Mouse (Mus musculus): ENCODE results near the gene Kiss1.
A peak's percentile ranks its signal among the peaks of the same experiment; 100 is the strongest.
"Not testable (repeated sequence)": the region's sequence is repeated elsewhere in the genome, so short reads cannot be mapped to it uniquely, and the experiment has no call there.

Kiss1 gene

GRCm38 (mm10) chr1:133317149-133317548 is 4.5 kb upstream of the Kiss1 start:
- no peak for DNase-seq (ENCODE audit: low spot score)

DNA sequence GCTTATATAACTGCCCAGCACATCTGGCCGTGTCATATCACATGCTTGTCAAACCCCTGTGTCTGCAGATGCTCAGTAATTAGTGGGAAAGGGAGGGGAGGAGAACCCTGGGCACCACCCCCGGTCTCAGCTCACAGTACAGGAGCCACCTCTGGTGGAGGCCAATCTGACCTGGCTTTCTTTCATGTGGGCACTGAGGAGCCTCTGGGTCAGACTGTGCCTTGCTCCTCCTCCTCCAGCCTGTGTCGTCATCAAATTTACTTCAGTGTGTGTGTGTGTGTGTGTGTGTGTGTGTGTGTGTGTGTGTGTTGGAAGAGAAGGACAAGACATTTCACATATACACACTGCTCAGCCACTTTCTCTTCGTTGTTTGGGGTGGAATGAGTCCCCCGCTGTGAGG is 1.7 kb downstream of the Kiss1 start:
- no peak for DNase-seq (ENCODE audit: low spot score)

- no peak for DNase-seq (ENCODE audit: low spot score)
Observed at GRCm38 (mm10) chr1:133325951-133326350, 4.3 kb downstream of the Kiss1 start.

DNA sequence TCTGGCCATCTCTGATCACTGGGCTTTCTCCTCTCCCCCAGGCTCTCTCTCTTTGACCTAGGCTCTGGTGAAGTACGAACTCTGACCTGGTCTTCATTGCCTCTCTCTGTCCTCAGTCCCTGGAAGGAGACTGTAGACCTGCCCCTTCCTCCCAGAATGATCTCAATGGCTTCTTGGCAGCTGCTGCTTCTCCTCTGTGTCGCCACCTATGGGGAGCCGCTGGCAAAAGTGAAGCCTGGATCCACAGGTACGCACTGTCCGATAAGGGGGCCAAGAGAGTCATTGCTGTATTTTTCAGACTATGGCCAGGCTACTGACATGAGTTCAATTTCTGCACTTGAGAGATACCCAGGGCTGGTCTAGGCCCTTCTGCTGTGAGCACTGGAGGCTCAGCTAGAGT is 5.4 kb downstream of the Kiss1 start:
- DNase-seq (ENCODE audit: low spot score) = no peak

DNA sequence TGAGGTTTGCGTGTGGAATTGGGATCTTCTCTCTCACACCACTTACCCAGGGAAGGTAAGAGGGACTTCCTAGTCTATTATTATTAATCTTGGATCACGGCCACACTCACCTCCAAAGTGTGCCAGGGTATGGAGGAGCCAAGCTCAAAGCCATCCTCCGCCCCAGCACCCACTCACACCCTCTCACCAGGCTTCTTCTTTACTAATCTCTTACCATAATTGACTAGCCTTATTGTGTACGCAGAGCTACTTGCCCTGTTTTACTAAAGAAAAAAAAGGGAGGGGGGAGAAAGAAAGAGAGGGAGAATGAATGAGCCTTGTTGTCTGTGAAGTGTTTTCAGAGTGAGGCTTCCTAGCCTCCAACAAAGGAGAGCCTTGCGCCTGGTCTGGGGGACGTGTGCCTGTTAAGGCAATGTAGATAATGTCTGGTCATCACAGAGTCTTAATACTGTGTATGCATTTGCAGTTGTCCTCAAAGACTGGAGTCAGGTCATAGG is 6.7 kb downstream of the Kiss1 start:
- no peak for DNase-seq (ENCODE audit: low spot score)

DNA sequence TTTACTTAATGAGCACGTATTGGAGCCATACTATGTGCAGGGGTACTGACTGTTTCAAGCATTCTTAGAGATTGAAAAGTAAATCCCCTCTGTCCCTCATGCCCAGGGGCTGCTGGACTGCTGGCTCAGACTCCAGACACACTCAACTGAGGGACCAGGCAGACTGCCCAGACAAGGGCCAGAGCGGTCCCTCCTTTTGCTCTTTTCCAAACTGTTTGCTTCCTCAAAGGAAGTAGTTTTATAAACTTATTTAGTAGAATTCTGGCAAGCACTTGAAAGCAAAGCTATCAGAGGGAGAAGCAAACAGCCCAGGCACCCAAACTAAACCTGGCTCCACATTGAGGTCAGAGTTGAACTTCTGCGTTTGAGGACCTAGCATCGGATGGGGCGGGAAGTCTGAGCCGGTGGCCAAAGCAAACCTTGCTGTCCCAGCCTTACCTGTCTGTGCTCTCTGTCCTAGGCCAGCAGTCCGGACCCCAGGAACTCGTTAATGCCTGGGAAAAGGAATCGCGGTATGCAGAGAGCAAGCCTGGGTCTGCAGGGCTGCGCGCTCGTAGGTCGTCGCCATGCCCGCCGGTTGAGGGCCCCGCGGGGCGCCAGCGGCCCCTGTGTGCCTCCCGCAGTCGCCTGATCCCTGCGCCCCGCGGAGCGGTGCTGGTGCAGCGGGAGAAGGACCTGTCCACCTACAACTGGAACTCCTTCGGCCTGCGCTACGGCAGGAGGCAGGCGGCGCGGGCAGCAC is 7.4 kb downstream of the Kiss1 start:
- DNase-seq (ENCODE audit: low spot score) = peak; percentile 27

DNA sequence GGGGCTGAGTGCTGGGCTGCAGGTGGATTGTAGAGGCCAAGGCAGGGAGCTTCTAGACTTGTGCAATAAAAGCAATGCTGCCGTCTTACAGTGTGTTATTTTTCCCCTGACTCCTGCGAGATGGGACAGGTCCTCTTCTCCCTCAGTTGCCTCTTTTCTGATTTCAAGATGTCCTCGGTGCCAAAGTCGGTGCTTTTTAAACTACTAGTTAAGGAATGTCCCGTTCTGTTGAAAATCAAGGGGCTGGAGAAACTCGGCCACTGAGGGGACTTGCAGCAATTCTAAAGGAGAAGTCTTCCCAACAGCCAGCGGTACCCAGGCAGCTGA is 7.9 kb downstream of the Kiss1 start:
- DNase-seq (ENCODE audit: low spot score) = peak; percentile 32

- no peak for DNase-seq (ENCODE audit: low spot score)
Observed at GRCm38 (mm10) chr1:133331142-133331541, 9.5 kb downstream of the Kiss1 start.

GRCm38 (mm10) chr1:133332656-133333430 is 11.2 kb downstream of the Kiss1 start:
- DNase-seq (ENCODE audit: low spot score) = no peak

DNA sequence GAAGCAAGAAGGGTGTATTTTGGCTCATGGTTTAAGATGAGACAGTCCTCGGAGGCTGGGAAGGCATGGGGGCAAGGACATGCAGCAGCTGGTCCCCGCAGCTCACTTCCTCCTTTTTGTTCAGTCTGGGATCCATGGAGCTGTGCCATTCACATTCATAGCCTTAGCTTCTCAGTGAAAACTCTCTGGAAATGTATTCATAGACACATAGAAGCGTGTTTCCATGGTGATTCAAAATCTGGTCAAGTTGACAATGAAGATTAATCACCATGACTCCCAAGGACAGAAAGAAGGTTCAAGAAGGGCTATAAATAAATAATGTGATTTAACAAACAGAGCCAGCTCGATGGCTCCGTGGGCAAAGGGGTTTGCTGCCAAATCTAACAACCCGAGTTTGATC is 12.3 kb downstream of the Kiss1 start:
- DNase-seq (ENCODE audit: low spot score) = no peak

DNA sequence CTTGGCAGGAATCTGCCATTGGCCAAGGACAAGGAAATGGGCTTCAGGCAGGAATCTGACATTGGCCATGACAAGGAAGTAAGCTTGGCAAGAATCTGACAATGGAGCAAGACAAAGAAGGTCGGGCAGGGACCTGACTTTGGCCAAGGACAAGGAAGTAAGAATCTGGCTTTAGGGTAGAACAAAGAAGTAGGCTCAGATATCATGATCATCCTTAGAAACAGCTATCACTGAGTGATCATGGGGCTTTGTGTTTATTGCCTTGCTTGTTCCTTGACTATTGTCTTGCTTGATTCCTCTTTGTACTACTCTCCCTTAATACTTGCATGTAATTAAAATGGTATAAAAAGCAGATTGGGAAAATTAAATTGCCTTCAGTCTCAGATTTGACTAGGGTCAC is 18.7 kb downstream of the Kiss1 start:
- DNase-seq (ENCODE audit: low spot score) = not testable (repeated sequence)

- no peak for DNase-seq (ENCODE audit: low spot score)
Observed at GRCm38 (mm10) chr1:133344357-133344756, 22.7 kb downstream of the Kiss1 start.

DNA sequence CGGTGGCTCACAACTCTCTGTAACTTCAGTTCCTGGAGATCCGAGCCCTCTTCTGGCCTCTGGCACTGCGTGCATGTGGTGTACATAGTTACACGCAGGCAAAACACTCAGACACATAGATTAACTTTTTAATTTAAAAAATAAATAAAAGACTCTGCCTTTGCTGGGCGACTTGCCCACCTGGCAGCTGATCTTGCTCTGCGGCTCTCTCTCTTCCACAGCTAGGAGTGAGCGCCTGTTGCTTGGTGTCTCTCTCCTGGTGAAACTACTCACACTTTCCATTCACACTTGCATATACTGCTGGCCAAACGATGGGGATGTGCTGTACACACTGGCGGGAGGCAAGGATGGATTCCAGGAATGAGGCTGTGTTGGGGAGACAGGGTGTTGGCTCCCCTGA is 24.9 kb downstream of the Kiss1 start:
- DNase-seq (ENCODE audit: low spot score) = no peak

DNA sequence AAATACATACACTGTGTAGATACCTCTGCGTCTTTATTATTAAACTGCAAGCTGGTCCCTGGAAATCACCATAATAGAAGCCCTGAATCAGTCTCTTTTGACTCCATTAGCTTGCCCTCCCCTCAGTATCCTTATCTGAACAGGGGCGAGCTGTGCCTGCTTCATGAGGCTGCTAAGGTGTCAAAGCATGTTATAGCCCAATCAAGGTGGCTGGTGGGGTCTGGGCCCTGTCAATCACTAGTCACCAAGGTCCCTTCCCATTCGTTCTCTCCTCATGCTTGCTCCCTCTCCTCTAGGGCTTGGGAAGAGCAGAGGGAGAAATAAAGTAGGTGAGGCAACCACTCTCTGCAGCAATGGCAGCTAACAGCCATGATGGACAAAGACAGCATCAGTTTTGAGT is 25.6 kb downstream of the Kiss1 start:
- DNase-seq (ENCODE audit: low spot score) = no peak

DNA sequence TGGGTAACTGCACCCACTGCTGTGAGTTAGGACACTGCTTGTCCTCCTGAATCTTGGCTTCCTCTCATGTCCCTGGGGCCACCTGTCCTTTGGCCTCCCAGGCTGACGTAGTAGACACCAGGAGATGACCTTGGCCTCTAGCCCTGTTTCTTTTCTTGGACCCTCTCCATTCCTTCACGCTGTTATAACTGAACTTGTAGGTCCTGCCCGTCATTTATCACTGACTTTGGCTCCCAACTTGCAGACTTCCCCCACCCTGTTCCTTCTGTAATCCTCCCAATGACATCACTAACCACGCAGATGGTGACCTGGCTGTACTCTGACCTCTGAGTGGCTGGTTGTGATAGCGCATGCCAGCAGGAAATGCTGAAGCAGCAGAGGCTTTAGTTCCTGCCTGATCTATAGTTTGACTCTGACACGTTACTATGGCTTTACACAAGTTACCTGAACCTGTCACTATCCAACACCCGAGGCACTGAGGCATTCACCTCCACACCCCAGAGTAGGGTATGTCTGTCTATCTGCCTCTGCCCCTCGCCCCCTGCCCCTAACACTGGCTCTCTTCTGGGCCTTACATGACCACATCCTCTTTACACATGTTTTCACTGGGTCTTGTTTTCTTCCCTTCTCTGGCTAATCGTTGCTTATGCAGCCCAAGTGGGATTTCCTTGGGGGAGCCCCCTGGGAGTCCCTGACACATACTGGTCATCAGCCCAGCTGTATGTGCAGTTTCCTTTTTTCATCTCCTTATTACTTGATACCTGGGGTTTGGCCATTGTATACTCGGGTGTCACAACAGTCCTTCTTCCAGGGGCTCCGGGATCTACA is 26.2 kb downstream of the Kiss1 start:
- no peak for DNase-seq (ENCODE audit: low spot score)

DNA sequence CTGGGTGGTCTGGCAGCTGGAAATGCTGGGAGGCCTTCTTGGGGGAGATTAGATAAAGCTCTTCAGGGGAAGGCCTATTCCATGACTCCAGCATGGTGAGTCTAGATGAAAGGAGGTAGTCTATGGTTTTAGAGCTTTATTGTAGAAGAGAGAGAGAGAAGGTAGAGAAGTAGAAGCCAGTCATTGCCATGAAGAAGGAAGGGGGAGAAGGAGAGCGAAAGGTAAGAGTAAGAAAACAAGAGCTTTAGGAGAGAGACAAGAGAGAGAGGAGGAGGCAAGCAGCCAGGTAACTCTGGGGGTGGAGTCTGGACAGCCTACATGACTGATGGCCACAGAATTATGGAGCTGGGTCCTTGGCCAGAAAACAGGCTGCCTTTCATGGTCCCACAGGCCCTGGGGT is 28.5 kb downstream of the Kiss1 start, which contains the start of gene Ren1:
Gene Ren1, plus strand, starts transcription at position 301 of the 400 bp plus-strand sequence.
- DNase-seq (ENCODE audit: low spot score) = no peak

DNA sequence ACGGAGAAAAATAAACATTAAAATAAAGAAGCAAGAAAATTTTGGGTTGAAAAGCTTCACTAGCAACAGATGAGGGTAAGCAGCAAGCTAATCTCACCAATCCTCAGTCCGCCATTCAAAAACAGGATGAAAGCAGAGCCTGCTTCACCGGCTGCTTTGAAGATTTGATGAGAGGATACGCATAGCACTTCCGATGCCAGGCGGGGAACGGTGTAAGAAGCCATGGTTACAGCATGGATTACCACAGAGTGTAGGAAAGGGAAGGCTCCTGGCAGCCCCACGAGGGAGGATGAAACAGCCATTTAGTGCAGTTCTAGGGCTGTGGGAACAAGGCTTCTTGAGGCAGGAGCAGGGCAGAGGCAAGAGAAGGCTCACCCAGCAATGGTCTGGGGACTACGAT is 30.1 kb downstream of the Kiss1 start:
- no peak for DNase-seq (ENCODE audit: low spot score)

GRCm38 (mm10) chr1:133353371-133353809 is 31.7 kb downstream of the Kiss1 start:
- DNase-seq (ENCODE audit: low spot score) = peak; percentile 80

DNA sequence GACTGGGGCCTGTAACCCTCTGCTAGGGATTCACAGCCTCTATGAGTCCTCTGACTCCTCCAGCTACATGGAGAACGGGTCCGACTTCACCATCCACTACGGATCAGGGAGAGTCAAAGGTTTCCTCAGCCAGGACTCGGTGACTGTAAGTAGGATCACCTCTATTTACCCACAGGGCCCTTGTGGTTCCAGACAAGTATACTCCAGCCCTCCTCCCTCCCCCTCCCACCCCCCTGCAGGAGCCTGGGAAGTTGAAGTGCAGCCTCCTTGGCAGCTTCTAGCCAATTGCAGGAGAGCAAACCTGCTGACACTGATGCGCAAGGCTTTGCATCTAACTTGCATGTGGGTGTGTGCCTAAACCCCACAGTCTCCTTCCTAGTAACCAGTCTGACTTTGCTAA is 33.8 kb downstream of the Kiss1 start:
- no peak for DNase-seq (ENCODE audit: low spot score)

DNA sequence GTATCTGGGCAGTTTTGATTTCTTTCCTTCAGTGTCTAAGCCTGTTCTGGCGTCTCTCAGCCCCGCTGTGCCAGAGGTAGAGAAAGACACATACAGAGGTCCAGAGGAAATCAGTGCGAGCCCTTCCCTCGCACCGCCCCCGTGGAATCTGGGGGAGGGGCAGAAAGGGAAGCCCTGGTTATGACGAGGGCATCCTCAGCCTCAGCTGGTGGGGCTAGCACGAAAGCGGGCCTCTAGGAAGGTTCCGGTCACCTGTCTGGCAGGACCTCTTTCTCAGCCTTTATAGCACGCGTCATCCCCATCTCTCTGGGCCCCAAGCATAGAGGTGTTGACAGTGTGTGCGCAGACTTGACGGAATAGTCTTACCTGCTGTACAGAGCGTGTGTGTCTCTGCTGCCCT is 34.2 kb downstream of the Kiss1 start:
- no peak for DNase-seq (ENCODE audit: low spot score)

DNA sequence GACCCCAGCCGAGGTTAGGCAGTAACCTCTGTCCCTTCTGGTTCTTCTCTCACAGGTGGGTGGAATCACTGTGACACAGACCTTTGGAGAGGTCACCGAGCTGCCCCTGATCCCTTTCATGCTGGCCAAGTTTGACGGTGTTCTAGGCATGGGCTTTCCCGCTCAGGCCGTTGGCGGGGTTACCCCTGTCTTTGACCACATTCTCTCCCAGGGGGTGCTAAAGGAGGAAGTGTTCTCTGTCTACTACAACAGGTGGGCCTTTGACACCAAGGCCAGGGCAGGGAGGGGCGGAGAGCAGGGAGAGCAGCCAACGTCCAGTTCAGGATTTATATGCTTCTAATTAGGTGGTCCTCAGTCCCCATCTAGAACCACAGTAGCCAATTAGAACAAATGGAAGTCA is 34.7 kb downstream of the Kiss1 start:
- no peak for DNase-seq (ENCODE audit: low spot score)

DNA sequence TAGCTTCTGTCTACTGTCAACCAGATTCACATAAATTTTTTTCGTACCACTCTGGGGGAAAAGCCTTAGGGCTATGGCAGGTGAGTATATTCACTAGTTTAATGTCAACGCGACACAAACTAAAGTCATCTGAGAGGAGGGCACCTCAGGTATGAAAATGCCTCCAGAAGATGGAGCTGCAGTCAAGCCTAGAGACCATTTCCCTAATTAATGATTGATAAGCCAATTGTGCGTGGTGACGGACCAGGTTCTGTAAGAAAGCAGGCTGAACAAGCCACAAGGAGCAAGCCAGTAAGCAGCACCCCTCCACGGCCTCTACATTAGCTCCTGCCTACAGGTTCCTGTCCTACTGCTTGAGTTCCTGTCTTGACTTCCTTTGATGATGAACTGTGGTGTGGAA is 39.3 kb downstream of the Kiss1 start:
- DNase-seq (ENCODE audit: low spot score) = no peak

DNA sequence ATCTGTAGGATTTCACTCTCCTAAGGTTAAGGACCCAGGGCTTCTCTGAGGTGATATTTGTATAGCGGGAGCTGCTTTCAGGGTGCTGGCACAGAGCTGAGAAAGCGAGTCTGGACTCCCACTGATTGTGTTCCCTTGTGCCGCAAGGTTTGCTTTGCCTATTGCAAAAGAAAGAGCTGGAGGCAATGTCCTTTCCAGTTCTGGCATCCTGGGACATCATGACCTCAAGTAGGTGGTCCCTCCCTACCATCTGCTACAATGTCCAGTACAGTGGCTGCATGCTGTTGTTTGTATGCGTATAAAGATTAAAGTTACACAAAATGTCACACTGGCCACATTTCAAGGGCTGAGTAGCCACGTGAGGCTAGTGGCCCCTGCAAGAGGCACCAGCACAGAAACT is 40.4 kb downstream of the Kiss1 start:
- DNase-seq (ENCODE audit: low spot score) = no peak

Measured in embryo, embryonic 10.5 days (tissue).